7 mouse cellular contexts compared by ENCODE assay signal in genomic region chr4:135570152-135571036, GRCm38 (mm10). TPM values are rescaled to one million over a fixed set of nuclear protein-coding genes. Genes with fewer than 3 reads are reported as not detected.
DNase-seq lines count a peak whose midpoint lies in the region; ATAC-seq and TF ChIP-seq lines count a peak whose summit lies in the region.

No protein-coding gene starts in this region.

- no peaks in the 10 kb centered on the region for H3K9me3 ChIP-seq in G1E (replicated peaks)
- no peaks in the 10 kb centered on the region for H3K9me3 ChIP-seq in forebrain, embryonic 10.5 days
- H3K9me3 ChIP-seq in lung, embryonic 14.5 days (ENCODE audit: low read depth, low read length), result no peaks in the 10 kb centered on the region

- H3K27me3 ChIP-seq in G1E (ENCODE audit: insufficient read depth, low read length), result peaks cover 46% of the 10 kb centered on the region
- H3K27me3 ChIP-seq in forebrain, embryonic 10.5 days (ENCODE audit: poor library complexity, severe bottlenecking), result peaks cover 99% of the 10 kb centered on the region
- peaks cover 54% of the 10 kb centered on the region for H3K27me3 ChIP-seq in lung, embryonic 14.5 days (ENCODE audit: insufficient read depth, low read length)

- H3K36me3 ChIP-seq in G1E (replicated peaks), result no peaks in the 10 kb centered on the region
- no peaks in the 10 kb centered on the region for H3K36me3 ChIP-seq in forebrain, embryonic 10.5 days (replicated peaks)
- H3K36me3 ChIP-seq in lung, embryonic 14.5 days (ENCODE audit: insufficient read depth), result no peaks in the 10 kb centered on the region

- no peak; the same call in 1 of the 2 replicates for ATAC-seq in G1E (ENCODE audit: extremely low read depth, insufficient number of reproducible peaks, low FRiP score, poor library complexity, severe bottlenecking)
- peak; percentile 32; the same call in 1 of the 2 replicates for ATAC-seq in lung, embryonic 14.5 days (ENCODE audit: insufficient read depth)

- DNase-seq in CD4-positive helper T cell, adult 2 months (ENCODE audit: low read depth, low spot score), result peak; percentile 72
- DNase-seq in G1E (ENCODE audit: low spot score), result peak; percentile 61
- peak; percentile 81 for DNase-seq in forebrain, embryonic 10.5 days (ENCODE audit: extremely low spot score, low spot score)
- peak; percentile 43 for DNase-seq in kidney, adult 11 months
- DNase-seq in lung, embryonic 14.5 days, result peak; percentile 69
- DNase-seq in right cerebral cortex, postnatal 4 days, result peak; percentile 38
- no peak for DNase-seq in cerebellum, postnatal 4 days (ENCODE audit: low spot score in 2 of 2)

- peak overlapping the region; percentile 30 for H3K9ac ChIP-seq in lung, embryonic 14.5 days

- TF ChIP-seq CTCF in G1E (IDR thresholded peaks at IDR 0.05; ENCODE audit: low read depth, low read length), result no peak
- no peak for TF ChIP-seq CTCF in lung, embryonic 14.5 days (IDR thresholded peaks at IDR 0.05; ENCODE audit: low read depth)

- H3K4me1 ChIP-seq in G1E (ENCODE audit: insufficient read depth, low read depth, low read length), result peaks cover 17% of the 10 kb centered on the region
- H3K4me1 ChIP-seq in forebrain, embryonic 10.5 days, result peaks cover 87% of the 10 kb centered on the region
- H3K4me1 ChIP-seq in lung, embryonic 14.5 days (ENCODE audit: insufficient read depth), result peaks cover 18% of the 10 kb centered on the region

- H3K27ac ChIP-seq in forebrain, embryonic 10.5 days, result peak overlapping the region; percentile 64
- peak overlapping the region; percentile 36; the same call in 1 of the 2 replicates for H3K27ac ChIP-seq in lung, embryonic 14.5 days (ENCODE audit: low read depth)

- H3K4me2 ChIP-seq in lung, embryonic 14.5 days, result peak overlapping the region; percentile 59

- 11% methylated on average over 32 of the region's 32 CpGs for WGBS in forebrain, embryonic 10.5 days
- WGBS in lung, embryonic 14.5 days, result 11% methylated on average over 32 of the region's 32 CpGs

- H3K4me3 ChIP-seq in G1E (ENCODE audit: low read depth, low read length), result no peak overlapping the region; the same call in 1 of the 2 replicates
- peak overlapping the region; percentile 49 for H3K4me3 ChIP-seq in forebrain, embryonic 10.5 days
- H3K4me3 ChIP-seq in lung, embryonic 14.5 days (ENCODE audit: low read depth, low read length), result peak overlapping the region; percentile 31

RNA-seq across cellular contexts. Expression of gene Grhl3, which starts 3.0 kb away (rescaled TPM):
- total RNA-seq in G1E (2014; fragmentation: Nextera tagmentation) (not detected in 2 replicates), G1E (2017) (0.06 TPM in 1 of 2 replicates, not detected in the other)
- not detected in 2 replicates for polyA plus RNA-seq in G1E (2012)
- 3.4 and 3.9 TPM in 2 replicates for polyA plus RNA-seq in forebrain, embryonic 10.5 days (2016; fragmentation: Nextera tagmentation; extraction: Ambion mirVana)
- 2.5 and 3.3 TPM in 2 replicates for polyA plus RNA-seq in lung, embryonic 14.5 days (2014; fragmentation: Nextera tagmentation; extraction: Ambion mirVana)

Comparison
In these comparisons a context has a peak if more than half of its experiments do, and no peak if none do; other contexts are left out.
1. DNase-seq: peak in CD4-positive helper T cell, adult 2 months (single experiment), G1E (single experiment), forebrain, embryonic 10.5 days (single experiment), kidney, adult 11 months (single experiment), lung, embryonic 14.5 days (single experiment) and right cerebral cortex, postnatal 4 days (single experiment); none in cerebellum, postnatal 4 days (0 of 2).